Mouse (Mus musculus): Measurements from ENCODE around the gene Exosc3.
"Not testable (repeated sequence)": the region's sequence is repeated elsewhere in the genome, so short reads cannot be mapped to it uniquely, and the experiment has no call there.

Exosc3 gene

DNA sequence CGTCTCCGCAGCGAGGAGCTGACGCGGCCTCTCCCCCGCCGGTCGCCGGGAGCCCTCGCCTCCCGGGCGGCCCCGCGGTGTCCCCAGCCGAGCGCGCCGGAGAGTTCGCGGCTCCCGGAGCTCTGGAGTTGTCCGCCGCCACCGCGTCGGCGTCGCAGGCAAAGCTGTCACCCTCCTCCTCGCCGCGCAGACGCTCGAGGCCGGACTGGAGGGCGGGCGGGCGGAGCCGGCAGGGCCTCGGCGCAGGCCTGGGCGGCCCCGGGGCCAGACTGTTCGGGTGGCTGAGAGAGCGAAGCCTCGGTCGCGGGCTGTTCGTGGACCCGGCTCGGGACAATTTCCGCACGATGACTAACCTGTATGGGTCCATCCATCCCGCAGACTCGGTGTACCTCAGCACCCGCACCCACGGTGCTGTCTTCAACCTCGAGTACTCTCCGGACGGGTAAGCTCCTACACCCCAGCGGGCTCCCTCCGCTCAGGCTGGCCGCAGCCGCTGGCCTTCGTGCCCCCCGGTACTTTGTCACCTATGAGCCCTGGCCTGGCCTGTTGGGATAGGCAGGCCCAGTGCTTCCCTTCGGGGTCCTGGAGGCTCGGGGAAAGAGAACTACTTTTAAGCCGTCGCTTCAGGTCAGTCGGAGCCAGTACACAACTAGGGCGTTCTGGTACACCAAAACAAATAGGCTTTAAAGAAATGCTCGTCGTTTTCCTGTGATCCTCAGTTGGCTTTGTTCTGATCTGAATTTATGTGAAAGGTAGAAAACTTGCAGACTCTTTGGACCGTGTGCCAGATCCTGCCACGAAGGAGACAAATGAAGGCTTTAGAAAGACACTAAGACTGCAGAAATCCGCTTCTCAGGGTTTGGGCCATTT, at the start of gene Exosc3:
Gene Exosc3, minus strand, starts transcription at position 447 of the 870 bp plus-strand sequence.
- DNase-seq = peak in 1 of 2 experiments; percentile 70

DNA sequence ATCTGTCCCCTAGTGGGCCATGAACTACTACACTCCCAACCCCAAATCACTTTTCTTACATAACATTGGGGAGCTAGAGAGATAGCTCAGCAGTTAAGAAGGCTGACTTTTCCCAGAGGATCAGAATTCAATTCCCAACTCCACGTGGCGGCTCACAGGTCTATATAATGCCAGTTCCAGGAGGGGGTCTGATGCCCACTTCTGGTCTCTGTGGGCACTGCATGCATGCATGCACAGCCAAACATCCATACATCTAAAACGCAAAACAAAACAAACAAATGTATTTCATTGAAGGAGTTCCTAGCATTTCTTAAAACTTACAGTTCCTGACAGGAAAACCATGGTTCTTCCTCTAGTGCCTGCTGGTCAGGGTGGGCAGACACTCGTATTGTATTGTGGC, 49.6 kb upstream of the Exosc3 start:
- no peak for DNase-seq

DNA sequence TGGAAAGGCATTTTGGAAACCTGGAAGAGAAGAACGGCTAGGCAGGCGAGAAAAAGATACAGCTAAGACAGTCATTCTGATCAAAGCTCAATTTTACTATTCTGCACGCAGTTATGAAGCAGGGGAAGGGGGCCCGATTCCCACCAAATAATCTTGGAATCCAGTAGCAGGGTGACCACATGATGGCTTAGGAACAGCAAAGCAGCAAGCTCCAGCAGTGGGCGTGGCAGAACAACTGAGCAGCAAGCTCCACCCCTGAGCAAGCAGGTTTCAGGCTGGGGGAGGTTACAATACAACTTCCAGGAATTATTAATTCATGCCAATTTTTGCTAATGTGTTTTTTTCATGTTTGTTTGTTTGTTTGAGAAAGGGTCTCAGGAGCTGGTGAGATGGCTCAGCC, 44.8 kb upstream of the Exosc3 start:
- not testable (repeated sequence) for DNase-seq

DNA sequence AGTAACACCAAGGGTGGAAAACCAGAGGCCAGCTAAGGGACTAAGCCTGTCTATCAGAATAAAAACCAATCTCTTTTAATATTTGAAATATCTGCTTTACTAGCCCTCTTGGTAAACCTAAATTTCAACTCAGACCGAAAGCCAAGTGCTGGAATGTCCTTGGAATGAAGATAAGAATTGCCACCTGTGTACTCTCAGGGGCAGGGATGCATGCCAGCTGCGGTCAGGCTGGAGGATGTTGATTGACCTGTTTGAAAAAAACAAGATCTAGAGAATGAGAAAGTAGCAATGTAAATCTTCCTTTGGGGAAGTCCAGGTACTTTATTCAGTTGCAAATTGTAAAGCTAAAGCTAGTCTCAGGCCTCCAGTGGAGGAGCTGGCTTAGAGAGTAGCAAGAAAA, 39.6 kb upstream of the Exosc3 start:
- DNase-seq = peak; percentile 49 to 76

DNA sequence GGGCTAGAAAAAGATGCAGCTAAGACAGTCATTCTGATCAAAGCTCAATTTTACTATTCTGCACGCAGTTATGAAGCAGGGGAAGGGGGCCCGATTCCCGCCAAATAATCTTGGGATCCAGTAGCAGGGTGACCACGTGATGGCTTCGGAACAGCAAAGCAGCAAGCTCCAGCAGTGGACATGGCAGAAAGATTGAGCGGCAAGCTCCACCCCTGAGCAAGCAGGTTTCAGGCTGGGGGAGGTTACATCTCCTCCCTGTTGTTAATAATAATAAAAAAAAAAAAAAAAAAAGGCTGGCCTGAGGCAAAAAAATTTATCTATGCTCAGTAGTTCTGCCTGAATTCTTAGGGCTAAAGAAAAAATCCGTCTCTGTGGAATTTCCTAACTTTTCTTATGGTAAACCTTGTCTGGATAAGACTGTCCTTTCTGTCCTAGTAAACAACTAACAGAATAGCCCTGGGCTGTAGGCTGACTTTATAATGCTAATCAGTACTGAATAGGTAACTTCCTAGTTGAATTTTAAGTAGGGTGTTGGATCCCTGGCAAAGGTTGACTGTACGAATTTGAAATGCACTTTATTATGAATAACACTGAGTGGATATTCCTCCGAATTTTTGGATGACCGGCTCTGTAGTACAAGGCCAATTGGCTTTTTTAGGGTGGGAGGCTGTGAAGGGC, 38.5 kb upstream of the Exosc3 start:
- DNase-seq = not testable (repeated sequence)

DNA sequence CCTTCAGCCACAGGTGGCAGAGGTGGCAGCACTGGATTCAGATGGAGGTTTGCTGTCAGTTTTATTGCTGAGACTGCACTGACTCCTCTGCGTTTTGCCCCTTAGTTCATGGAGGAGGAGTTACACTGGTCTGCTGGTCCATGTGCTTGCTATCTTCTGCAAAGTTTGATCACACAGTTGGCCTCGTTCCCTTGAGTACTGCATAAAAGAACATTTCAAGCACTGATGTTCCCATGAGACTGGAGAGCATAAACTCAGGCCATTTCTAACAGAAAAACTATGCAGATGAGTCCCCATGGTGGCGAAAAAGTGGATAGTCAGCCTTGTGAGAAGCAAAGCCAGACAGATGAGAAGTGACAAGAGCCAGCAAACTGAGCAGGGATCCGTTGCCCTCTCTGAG, 34.0 kb upstream of the Exosc3 start:
- no peak for DNase-seq

DNA sequence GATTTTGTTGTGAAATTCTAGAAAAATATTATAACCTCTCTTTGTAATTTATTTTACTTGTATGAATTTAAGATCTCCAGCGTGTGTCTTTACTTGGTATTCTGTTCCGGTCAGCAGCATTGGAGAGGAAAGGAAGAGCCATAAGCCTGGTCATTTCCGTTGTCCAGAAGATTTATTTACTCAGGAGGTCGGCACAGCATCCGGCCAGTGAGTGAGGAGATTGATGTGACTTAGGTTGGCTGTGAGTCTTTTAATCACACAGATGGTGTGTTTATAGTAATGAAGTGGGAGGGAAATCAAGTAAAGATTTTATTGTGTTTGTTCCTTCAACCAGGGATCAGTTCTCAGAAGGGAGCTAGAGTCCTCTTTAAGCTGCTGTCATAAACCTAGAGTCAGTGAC, 32.3 kb upstream of the Exosc3 start:
- DNase-seq = peak in 1 of 2 experiments; percentile 31

DNA sequence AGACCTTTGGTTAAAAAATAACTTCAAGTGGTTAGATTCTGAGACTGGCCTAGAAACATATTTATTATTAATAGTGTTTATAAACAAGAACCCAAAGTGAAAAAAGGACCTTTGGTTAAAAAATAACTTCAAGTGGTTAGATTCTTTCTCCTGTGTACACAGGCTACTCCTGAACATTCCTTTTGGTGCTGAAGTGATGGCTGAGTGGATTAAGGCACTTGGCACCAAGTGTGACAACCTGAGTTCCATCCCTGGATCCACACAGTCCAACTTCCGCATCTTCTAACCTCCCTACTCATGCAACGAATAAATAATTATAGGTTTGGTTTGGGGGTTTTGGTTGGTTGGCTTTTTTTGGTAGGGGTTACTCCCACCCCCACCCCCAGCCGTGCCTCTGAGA, 28.7 kb upstream of the Exosc3 start:
- DNase-seq = peak; percentile 43 to 49

DNA sequence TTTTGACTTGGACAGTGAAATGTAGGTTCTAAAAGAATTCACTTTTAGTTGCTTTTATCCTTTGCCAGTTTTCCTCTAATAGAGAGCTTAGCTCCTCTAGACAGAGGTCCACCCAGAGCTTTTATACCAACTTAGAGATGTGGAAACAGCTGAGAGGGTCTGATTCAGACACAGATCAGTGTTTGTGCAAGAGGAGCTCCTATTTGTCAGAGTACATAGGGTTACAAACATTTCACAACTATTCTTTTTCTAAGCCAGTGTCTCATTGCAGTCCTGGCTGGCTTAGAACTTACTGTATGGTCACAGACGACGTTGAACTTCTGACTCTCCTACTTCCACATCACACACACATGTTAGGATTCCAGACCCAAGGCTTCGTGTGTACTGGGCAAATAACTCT, 14.1 kb upstream of the Exosc3 start:
- no peak for DNase-seq

DNA sequence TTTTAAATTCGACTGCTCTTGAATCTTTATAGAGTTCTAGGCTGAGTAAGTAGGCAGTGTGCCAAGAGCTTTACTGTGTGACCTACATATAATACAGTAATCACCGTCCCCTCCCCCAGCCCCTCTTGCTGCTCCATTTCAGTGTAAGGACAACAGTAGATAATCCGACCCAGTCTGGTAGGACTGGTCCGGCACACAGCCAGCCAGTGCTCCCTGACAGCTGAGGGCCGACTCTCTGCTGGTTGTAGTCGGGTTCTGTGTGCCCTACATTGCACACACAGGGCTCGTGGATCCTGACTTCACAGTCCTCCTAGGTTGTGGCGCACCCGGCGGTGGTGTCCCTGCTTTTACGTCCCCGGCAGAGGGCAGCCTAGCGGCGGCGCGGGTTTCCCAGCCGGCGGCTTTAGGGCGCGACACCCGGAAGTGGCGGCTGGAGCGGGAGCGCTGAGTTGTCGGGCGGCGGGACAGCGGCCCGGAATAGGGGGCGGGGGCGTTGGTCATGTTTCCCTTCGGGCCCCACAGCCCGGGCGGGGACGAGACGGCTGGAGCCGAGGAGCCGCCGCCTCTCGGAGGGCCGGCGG, 773 bp downstream of the Exosc3 start, which contains the start of gene Dcaf10:
Gene Dcaf10, plus strand, starts transcription at position 433 of the 581 bp plus-strand sequence.
- peak; percentile 96 to 97 for DNase-seq

DNA sequence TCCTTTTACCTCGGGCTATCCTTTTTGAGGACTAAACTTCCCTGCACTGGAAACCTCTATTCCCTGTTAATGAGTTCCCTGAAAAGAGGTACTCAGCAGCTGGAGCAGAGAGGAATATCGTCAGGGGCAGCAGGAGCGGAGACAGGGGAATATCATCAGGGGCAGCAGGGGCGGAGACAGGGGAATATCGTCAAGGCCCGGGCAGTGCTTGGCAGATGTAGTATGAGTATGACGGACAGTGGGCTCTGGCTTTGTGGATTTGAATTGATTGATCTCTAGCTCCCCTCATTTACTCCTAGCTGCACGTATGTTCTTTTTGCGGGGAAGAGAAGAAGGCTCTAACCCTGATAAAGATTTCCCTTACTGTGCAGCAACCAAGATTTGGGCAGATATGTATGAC, 1.3 kb downstream of the Exosc3 start:
- no peak for DNase-seq

DNA sequence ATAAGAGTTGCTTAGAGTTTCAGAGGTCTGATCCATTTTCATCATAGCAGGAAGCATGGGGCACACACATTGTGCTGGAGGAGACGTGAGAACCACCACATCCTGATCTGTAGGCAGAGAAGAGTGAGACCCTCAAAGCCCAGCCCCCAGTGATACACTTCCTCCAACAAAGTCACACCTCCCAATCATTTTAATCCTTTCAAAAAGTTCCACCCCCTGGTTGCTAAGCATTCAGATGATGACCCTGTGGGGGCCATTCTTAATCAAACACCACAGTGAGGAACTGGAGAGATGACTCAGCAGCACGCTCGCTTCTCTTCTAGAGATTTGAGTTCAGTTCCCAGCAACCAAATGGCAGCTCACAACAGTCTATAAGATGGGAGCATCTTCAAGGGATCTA, 10.1 kb downstream of the Exosc3 start:
- DNase-seq = no peak

DNA sequence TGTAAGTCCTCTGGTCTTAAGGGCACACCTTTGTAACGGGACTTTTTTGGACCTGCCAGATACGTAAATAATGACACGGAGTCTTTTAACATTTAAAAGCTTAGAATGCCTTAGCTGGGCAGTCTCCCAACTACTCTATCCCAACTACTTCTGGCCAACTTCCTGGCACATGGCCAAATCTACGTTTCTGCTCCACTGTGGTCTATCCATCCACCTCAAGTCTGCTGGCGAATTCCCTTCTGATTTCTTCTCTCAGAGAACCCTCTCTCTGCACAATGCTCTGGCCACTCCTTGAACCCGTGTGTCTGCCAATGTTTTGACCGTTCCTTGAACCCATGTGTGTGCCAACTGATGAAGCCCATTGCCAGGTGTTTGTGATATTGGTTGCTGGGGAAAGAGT, 11.4 kb downstream of the Exosc3 start:
- DNase-seq = no peak

DNA sequence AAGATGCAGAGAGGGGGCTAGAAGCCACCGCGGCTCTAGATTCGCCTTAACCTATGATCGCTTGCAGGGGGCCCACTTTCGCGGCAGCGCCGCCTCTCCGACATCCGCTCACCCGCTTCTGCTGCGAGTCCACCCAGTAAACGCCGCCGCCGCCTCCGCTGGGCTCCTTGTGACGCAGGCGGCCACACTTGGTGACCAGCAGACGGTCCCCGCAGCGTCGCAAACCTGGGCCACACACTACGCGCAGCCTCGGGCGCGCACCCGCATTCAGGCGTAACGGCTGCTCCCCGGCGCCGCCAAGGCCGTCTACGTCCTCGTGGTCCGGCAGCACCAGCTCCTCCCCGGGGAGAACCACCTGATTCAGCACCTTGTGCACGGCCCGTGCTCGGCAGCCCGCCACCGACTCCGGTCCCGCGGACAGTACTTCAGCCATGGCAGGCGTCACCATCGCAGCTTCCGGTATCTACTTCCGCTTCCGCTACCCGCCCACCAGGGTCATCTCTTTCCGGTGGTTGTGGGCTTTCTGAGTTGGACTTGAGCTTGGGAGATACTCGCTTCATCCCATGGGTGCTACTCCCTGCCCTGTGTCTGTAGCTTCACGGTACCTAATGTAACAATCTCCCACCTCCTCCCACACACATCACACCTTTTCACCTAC, 22.2 kb downstream of the Exosc3 start:
- DNase-seq = peak; percentile 90

DNA sequence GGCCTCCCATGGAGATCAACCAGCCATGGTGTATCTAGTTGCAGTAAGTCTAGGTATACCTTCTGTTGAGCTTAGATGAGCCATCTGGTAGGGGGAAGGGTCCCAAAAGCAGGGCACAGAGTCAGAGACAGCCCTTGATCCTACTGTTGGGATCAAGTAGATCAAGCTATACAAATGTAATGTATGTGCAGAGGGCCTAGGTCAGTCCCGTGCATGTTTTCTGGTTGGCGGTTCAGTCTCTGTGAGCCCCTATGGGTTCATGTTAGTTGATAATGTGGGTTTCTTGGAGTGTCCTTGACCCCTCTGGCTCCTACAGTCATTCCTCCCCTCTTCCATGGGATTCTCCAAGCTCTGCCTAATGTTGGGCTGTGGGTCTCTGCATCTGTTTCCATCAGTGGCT, 31.5 kb downstream of the Exosc3 start:
- no peak for DNase-seq

DNA sequence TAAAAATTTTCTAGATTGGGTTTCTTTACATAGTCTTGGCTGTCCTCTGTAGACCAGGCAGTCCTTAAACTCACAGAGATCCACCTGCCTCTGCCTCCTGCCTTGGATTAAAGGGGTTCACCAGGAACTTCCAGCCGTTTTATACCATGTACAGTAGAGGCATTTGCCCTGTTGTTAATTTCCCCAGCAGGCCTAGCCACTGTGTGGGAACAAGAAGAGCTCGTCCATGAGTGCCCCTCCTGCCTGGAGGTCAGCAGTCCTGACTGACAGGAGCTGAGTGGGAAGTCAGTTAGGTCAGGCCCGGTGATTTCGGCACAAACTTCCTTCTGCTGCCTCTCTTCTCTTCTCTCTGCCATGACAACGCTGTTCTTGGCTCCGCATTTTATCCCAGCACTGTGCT, 33.9 kb downstream of the Exosc3 start:
- no peak for DNase-seq

DNA sequence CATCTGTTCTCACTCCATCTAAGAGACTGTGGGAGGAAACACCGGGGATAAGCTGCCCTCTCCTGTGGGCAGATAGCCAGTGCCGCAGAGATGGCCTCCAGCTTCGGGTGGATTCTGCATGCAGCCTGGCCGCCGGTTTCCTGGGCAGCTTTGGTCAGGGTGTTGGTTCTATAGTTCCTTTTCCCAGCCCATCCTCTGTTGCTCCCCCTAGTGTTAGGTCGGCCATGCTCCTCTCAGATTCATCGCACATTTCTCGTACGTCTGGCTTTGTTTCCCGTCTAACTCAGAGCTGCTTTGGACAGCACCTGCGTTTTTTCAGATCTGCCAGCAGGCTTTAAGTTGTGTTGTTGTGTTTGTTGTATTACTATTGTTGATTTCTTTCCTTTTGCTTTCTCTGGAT, 34.5 kb downstream of the Exosc3 start:
- DNase-seq = peak in 1 of 2 experiments; percentile 31

DNA sequence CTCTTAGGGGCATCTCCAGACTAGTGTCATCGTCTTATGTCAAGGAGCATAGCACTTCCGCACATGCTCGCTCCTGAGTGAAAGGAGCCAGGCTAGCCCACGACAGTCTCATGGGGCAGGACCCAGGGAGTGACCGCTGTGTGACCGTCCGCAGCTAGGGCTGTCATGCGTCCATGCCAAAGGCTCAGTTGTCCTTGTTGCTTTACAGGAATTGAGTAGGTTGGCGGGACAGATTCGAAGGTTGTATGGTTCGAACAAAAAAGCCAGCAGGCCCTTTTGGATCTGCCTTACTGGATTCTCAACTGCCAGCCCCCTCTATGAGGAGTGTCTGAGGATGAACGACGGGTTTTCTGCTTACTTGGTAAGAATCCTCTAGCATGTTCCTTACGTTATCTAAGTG, 37.0 kb downstream of the Exosc3 start:
- no peak for DNase-seq

DNA sequence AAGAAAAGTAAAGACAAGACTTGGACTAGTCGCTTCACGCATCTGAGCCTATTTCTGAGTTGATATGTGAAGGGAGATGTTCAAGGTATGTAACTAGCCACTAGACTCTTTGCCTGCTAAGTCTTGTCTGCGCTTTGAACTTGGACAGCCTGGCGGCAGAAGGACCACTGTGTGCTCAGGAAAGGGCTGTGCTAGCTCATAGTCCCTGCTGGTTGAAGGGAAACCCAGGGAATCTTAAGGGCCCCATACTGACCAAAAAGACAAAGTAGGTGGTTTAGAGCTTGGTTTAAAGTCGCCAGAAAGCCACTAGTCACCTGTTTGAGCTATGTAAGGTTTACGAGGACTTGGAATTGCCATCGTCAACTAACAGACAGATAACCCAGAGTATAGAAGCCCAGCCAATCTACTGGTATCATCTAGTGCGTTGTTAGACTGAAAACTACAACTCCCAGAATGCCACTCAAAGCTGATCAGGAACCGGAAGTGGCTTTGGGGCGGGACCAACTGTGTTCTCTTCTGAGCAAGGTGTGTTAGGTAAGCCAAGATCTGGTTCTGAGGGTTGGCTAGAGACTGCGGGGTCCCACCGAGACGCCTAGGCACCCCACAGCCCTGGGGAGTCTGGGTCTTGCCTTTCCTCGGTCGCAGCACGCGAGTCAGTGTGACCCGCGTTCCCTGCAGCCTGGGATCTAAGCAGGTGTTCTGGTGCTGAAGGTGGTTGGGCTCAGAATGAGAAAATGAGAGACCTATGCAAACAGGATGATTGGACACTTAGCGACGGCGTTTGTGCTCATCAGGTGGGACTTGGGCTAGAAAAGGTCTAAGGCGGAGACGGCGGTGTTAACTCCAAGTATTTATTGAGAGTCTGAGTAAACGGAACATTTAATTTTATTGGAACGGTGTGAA, 45.6 kb downstream of the Exosc3 start, which contains the start of gene Trmt10b:
Gene Trmt10b, plus strand, starts transcription at position 466 of the 903 bp plus-strand sequence.
- peak; percentile 68 to 73 for DNase-seq

DNA sequence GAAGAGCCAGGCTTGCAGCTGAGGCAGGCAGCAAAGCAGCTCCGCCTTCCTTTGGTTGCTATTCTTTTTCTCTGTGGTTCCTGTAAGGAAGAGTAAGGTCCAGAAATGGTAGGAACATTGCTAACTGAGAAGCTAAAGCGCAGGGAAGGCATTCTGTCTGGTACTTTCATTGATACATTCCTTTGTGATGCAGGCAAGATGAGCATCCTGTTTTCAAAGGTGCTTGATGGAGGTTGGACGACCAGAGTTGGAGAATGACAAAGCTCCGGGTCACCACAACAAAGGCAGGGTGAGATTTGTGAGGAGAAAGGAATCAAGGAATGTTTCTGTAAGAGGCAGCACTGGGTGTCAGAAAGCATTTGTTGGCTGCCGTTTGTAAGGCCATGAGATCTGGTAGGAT, 54.6 kb downstream of the Exosc3 start:
- no peak for DNase-seq

DNA sequence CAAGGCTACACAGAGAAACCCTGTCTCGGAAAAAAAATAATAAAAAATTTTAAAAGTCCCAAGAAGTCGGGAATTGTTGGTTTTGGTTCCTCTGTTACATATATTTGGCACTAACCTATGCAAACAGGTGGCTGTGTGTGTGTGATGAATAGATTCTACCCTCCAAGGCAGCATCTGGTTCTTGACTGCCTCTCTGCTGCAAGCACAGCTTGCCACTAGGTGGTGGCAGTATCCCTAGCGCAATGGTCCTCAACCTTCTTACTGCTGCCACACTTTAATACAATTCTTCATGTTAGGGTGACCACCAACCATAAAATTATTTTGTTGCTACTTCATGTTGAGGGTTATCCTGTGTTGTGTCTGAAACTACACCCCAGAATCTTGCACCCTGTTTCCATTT, 56.2 kb downstream of the Exosc3 start:
- no peak for DNase-seq

DNA sequence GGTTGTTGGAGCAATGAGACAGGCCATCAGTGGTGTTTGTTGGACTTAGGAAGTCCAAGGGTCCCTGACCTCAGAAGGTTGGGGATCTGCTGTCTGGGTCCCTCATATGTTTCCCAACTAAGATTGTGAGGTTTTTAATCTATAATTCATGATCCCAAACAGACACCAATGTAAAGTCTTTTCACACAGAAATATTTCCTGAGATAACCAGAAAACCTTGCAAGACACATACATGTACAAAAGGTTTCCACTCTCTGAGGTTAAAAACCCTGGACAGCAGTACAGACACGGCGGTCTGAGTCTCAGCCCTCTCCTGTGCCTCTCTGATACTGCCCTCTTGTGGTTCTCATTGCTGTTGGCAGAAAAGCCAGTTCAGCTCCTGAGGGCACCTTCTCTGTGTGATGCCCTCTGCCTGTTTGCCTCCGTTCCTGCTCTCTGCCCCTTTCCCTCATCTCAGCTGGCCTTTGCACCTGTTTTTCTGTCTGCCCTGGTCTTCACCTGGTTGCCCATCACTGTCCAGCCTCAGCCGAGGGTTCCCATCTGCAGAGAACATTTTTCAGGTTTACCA, 62.5 kb downstream of the Exosc3 start:
- peak; percentile 42 to 76 for DNase-seq

Measured in lung, postnatal 4 days (tissue).